Mouse (Mus musculus): ENCODE measurements around the gene Aldh6a1. TPM values are rescaled to one million over a fixed set of nuclear protein-coding genes. Genes with fewer than 3 reads are reported as not detected.

The Aldh6a1 gene
- polyA plus RNA-seq, 1 experiment from 2014 or later = 34.9 TPM

DNA sequence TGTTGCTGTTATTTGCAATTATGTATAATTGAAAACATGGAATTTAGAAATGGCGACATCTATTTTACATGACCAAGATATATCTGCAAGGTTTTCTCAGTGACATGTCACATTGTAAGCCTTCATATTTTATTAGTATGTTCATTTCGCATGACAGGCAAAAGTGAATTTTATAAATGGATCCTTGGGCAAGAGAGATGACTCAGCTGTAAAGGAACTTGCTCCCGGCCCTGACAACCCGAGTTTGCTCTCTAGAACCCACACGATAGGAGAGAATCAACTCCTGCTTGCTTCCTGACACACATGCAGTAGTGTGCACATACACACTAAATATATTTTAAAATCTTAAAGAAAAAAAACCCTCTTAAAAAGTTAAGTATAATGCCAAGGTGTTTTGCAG is 10.6 kb upstream of the Aldh6a1 start:
- H3K9ac ChIP-seq (ENCODE audit: low read depth, low read length) = no peak overlapping the region
- no peak overlapping the region for H3K4me2 ChIP-seq (ENCODE audit: low read depth, low read length)
- no peaks in the 10 kb centered on the region for H3K9me3 ChIP-seq (ENCODE audit: control insufficient read depth, low read length)
- 92% methylated on average over 5 of the region's 5 CpGs for WGBS
- no peak overlapping the region for H3K27ac ChIP-seq (ENCODE audit: low read length)
- peaks cover 7% of the 10 kb centered on the region; the same call in 1 of the 2 replicates for H3K36me3 ChIP-seq (ENCODE audit: control insufficient read depth, insufficient read depth, low read length)
- no peak for ATAC-seq
- H3K4me1 ChIP-seq (ENCODE audit: control insufficient read depth, insufficient read depth, low read length) = no peaks in the 10 kb centered on the region
- H3K27me3 ChIP-seq (replicated peaks; ENCODE audit: control insufficient read depth, insufficient read depth, low read length) = no peaks in the 10 kb centered on the region
- H3K4me3 ChIP-seq (ENCODE audit: low read length) = no peak overlapping the region

DNA sequence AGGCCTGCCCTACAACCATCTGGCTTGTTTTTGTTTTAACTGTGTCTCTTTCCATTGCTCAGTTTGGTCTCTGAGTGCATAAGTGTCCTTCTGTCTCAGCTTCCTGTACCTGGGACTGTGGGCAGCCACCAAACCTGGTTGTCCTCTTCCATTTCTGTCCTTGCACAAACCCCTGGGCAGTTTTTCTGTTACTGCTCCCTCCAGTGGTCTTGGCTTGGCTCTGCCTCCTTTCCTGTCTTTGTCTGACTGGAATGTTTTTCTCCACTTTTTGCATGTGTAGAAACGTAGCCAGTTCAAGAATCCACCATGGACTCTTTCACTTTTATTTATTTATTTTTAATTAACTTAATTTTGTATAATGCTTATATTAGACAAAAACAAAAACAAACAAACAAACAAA is 9.0 kb upstream of the Aldh6a1 start:
- H3K27me3 ChIP-seq (replicated peaks; ENCODE audit: control insufficient read depth, insufficient read depth, low read length) = no peaks in the 10 kb centered on the region
- no peaks in the 10 kb centered on the region for H3K4me1 ChIP-seq (ENCODE audit: control insufficient read depth, insufficient read depth, low read length)
- H3K9ac ChIP-seq (ENCODE audit: low read depth, low read length) = no peak overlapping the region
- H3K36me3 ChIP-seq (ENCODE audit: control insufficient read depth, insufficient read depth, low read length) = peaks cover 7% of the 10 kb centered on the region; the same call in 1 of the 2 replicates
- no peak for ATAC-seq
- 65% methylated on average over 1 of the region's 1 CpGs for WGBS
- no peak overlapping the region for H3K4me2 ChIP-seq (ENCODE audit: low read depth, low read length)
- H3K9me3 ChIP-seq (ENCODE audit: control insufficient read depth, low read length) = no peaks in the 10 kb centered on the region
- no peak overlapping the region for H3K4me3 ChIP-seq (ENCODE audit: low read length)
- no peak overlapping the region for H3K27ac ChIP-seq (ENCODE audit: low read length)

DNA sequence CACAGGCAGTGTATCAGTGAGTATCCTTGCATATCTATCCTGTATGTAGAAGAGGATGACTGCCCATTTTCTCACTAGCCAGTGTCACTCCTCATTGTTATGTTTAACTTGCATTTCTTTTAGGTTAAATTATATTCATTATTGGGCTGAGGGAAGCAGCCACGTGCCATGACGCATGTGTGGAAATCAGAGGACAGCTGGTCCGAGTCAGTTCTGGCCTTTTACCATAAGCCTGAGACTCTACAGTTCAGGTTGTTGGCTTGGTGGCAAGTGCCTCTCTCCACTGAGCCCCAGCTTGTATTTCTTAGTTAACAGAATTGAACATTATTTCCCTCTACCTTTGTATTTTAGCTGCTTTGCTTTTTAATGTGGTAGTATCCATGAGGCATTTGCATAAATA is 6.1 kb upstream of the Aldh6a1 start:
- Histone ChIP-seq H3K27ac (ENCODE audit: low read length) (no peak overlapping the region), H3K4me3 (ENCODE audit: low read length) (no peak overlapping the region), H3K9me3 (ENCODE audit: control insufficient read depth, low read length) (no peaks in the 10 kb centered on the region), H3K4me2 (ENCODE audit: low read depth, low read length) (no peak overlapping the region), H3K27me3 (replicated peaks; ENCODE audit: control insufficient read depth, insufficient read depth, low read length) (no peaks in the 10 kb centered on the region), H3K36me3 (ENCODE audit: control insufficient read depth, insufficient read depth, low read length) (peaks cover 7% of the 10 kb centered on the region; the same call in 1 of the 2 replicates), H3K4me1 (ENCODE audit: control insufficient read depth, insufficient read depth, low read length) (peaks cover 2% of the 10 kb centered on the region), H3K9ac (ENCODE audit: low read depth, low read length) (no peak overlapping the region)
- ATAC-seq = no peak
- 90% methylated on average over 3 of the region's 3 CpGs for WGBS

DNA sequence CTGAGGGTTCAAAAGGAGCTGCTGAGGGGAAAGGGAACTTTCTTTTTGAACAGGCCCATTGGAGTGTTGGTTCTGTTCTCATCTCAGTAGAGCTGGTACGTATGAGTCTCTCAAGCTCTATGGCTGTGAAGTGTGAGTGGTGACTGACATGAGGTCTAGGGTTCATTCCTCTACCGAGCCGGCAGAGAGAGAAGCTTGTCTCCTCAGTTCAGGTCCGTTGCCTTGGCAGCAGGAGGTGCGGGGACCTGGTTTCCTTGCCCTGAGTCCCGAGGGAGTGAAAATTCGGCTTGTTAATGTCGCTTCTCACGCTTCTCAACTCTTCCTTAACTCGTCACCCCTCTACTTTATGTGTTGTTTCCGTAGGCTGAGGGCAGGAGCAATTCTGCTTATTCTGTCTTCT is 997 bp upstream of the Aldh6a1 start:
- WGBS = 2% methylated on average over 11 of the region's 11 CpGs
- Histone ChIP-seq H3K4me3 (ENCODE audit: low read length) (peak overlapping the region; percentile 79), H3K27ac (ENCODE audit: low read length) (peak overlapping the region; percentile 73), H3K36me3 (ENCODE audit: control insufficient read depth, insufficient read depth, low read length) (no peaks in the 10 kb centered on the region), H3K9me3 (ENCODE audit: control insufficient read depth, low read length) (no peaks in the 10 kb centered on the region), H3K4me1 (ENCODE audit: control insufficient read depth, insufficient read depth, low read length) (peaks cover 8% of the 10 kb centered on the region), H3K9ac (ENCODE audit: low read depth, low read length) (peak overlapping the region; percentile 64), H3K4me2 (ENCODE audit: low read depth, low read length) (peak overlapping the region; percentile 99), H3K27me3 (replicated peaks; ENCODE audit: control insufficient read depth, insufficient read depth, low read length) (no peaks in the 10 kb centered on the region)
- ATAC-seq = no peak

DNA sequence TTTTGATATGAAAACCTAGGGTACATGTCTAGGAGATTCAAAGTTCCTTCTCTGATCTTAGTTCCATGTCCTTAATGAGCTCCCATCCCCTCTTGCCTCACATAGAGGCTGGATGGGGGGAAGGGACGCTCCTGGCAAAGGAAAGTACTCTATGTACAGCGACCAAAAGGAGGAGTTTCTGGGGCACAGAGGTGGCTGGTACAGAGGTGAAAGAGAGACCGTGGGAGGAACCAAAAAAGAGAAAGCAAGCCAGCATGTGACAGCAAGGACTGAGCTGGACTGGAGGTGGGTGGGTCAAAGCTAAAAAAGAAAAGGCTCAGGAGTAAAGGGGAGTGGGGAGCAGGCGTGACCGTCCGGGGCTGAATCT is 470 bp downstream of the Aldh6a1 start:
- Histone ChIP-seq H3K4me2 (ENCODE audit: low read depth, low read length) (peak overlapping the region; percentile 96), H3K4me3 (ENCODE audit: low read length) (peak overlapping the region; percentile 79), H3K36me3 (ENCODE audit: control insufficient read depth, insufficient read depth, low read length) (no peaks in the 10 kb centered on the region), H3K9ac (ENCODE audit: low read depth, low read length) (peak overlapping the region; percentile 76), H3K27me3 (replicated peaks; ENCODE audit: control insufficient read depth, insufficient read depth, low read length) (no peaks in the 10 kb centered on the region), H3K4me1 (ENCODE audit: control insufficient read depth, insufficient read depth, low read length) (peaks cover 8% of the 10 kb centered on the region), H3K9me3 (ENCODE audit: control insufficient read depth, low read length) (no peaks in the 10 kb centered on the region), H3K27ac (ENCODE audit: low read length) (peak overlapping the region; percentile 35)
- 0% methylated on average over 6 of the region's 6 CpGs for WGBS
- ATAC-seq = no peak; the same call in 1 of the 2 replicates

DNA sequence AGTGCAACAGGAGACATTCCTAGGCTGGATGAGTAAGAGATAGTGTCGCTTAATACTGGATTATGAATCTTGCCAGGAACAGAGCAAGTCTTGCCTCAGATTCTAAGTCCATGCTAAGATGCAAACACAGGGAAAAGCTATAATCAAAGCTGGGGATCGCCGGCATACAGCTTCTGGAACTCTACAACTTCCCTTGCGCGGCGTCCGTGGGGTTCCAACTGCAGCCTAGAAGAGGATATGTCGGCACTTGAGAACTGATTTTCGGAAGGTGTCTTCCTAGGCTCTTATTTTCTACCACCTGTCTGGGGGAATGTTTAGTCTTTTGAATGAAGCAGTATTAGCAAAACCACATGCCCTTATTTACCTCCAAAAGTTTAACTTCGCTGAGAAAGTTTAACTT is 917 bp downstream of the Aldh6a1 start:
- peak overlapping the region; percentile 79 for H3K4me3 ChIP-seq (ENCODE audit: low read length)
- no peaks in the 10 kb centered on the region for H3K9me3 ChIP-seq (ENCODE audit: control insufficient read depth, low read length)
- ATAC-seq = no peak
- no peaks in the 10 kb centered on the region for H3K36me3 ChIP-seq (ENCODE audit: control insufficient read depth, insufficient read depth, low read length)
- H3K27ac ChIP-seq (ENCODE audit: low read length) = no peak overlapping the region
- peak overlapping the region; percentile 96 for H3K4me2 ChIP-seq (ENCODE audit: low read depth, low read length)
- WGBS = 49% methylated on average over 10 of the region's 10 CpGs
- H3K9ac ChIP-seq (ENCODE audit: low read depth, low read length) = peak overlapping the region; percentile 76; the same call in 1 of the 2 replicates
- H3K4me1 ChIP-seq (ENCODE audit: control insufficient read depth, insufficient read depth, low read length) = peaks cover 8% of the 10 kb centered on the region
- H3K27me3 ChIP-seq (replicated peaks; ENCODE audit: control insufficient read depth, insufficient read depth, low read length) = no peaks in the 10 kb centered on the region

DNA sequence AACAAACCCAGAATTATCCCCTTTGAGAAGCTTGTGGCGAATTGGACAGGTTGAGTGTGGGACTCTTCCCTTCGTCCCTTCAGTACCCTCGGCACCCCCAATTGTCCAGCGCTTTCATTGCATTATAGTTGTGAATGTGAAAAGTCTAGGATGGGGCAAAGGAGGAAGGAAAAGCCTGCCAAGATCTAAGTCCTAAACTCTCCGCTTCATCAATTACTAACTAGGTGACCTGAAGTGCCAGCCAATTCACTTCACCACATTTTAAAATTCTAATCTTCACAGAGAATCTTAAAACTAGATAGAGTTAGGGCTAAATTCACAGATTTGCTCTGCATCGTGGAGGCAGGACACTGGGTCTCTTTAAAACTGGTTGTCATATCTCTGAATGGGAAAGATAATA is 2.6 kb downstream of the Aldh6a1 start:
- no peaks in the 10 kb centered on the region for H3K27me3 ChIP-seq (replicated peaks; ENCODE audit: control insufficient read depth, insufficient read depth, low read length)
- H3K27ac ChIP-seq (ENCODE audit: low read length) = no peak overlapping the region
- H3K4me3 ChIP-seq (ENCODE audit: low read length) = no peak overlapping the region
- H3K9ac ChIP-seq (ENCODE audit: low read depth, low read length) = no peak overlapping the region
- peaks cover 8% of the 10 kb centered on the region for H3K4me1 ChIP-seq (ENCODE audit: control insufficient read depth, insufficient read depth, low read length)
- WGBS = 87% methylated on average over 6 of the region's 6 CpGs
- H3K4me2 ChIP-seq (ENCODE audit: low read depth, low read length) = no peak overlapping the region
- no peak for ATAC-seq
- no peaks in the 10 kb centered on the region for H3K9me3 ChIP-seq (ENCODE audit: control insufficient read depth, low read length)
- no peaks in the 10 kb centered on the region for H3K36me3 ChIP-seq (ENCODE audit: control insufficient read depth, insufficient read depth, low read length)

DNA sequence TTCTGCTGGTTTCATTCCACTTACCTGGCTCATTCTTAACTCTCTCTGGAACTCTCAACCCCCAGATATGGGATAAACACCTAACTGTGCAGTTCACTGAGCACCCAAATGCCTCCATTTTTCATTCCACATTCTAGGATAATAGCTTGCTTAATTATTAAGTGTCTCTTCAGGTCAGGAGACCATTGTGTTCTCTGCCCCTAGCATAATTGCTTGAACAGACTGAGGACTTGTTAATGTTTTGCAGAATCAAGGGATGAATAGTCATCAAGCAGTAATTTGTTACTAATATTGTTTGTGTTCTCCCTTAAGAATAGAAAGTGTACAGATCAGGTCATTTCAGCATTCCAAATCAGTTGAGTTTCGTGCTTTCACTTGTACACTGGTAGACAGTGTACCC is 3.4 kb downstream of the Aldh6a1 start:
- Histone ChIP-seq H3K27me3 (replicated peaks; ENCODE audit: control insufficient read depth, insufficient read depth, low read length) (no peaks in the 10 kb centered on the region), H3K27ac (ENCODE audit: low read length) (no peak overlapping the region), H3K4me3 (ENCODE audit: low read length) (no peak overlapping the region), H3K4me1 (ENCODE audit: control insufficient read depth, insufficient read depth, low read length) (peaks cover 8% of the 10 kb centered on the region), H3K36me3 (ENCODE audit: control insufficient read depth, insufficient read depth, low read length) (no peaks in the 10 kb centered on the region), H3K9me3 (ENCODE audit: control insufficient read depth, low read length) (no peaks in the 10 kb centered on the region), H3K4me2 (ENCODE audit: low read depth, low read length) (no peak overlapping the region), H3K9ac (ENCODE audit: low read depth, low read length) (no peak overlapping the region)
- ATAC-seq = no peak
- WGBS = 79% methylated on average over 1 of the region's 1 CpGs

DNA sequence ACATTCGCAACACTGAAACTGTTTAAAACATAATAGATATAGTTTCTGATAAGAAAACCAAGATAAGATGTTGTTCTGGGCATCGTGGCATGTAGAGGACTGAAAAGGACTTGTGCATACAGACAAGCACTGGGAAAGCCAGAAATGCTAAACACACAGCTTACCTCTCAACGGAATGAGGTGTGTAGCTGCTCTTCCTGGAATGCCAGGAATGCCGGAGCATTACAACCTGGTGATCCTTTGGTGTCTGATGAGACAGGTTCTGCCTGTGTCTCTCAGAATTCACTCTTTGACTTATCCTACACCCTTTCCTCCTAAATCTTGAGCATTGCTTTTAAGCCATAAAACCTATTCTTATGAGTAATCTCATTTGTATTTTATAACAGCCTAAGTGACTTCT is 8.3 kb downstream of the Aldh6a1 start:
- ATAC-seq = no peak
- Histone ChIP-seq H3K4me1 (ENCODE audit: control insufficient read depth, insufficient read depth, low read length) (no peaks in the 10 kb centered on the region), H3K4me2 (ENCODE audit: low read depth, low read length) (no peak overlapping the region), H3K27ac (ENCODE audit: low read length) (no peak overlapping the region), H3K36me3 (ENCODE audit: control insufficient read depth, insufficient read depth, low read length) (no peaks in the 10 kb centered on the region), H3K9ac (ENCODE audit: low read depth, low read length) (no peak overlapping the region), H3K27me3 (replicated peaks; ENCODE audit: control insufficient read depth, insufficient read depth, low read length) (no peaks in the 10 kb centered on the region), H3K9me3 (ENCODE audit: control insufficient read depth, low read length) (no peaks in the 10 kb centered on the region), H3K4me3 (ENCODE audit: low read length) (no peak overlapping the region)
- WGBS = 63% methylated on average over 4 of the region's 4 CpGs

DNA sequence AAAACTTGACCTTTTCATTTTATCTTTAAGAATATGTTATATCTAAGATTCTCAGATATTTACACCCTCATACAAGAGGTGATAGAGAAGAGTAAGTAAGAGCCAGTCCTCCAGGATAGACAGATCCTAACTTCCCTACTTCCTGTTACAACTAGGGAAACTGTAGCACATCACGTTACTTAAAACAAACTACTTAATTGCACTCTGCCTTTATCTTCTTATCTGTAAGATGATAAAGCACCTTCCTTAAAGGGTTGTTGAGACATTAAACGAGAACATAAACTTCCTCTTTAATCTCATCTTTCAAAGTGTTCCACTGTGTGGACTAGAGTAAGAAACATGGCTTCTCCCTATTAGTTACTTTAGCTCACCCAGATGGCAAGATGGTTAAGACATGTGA is 12.1 kb downstream of the Aldh6a1 start:
- no peaks in the 10 kb centered on the region for H3K4me1 ChIP-seq (ENCODE audit: control insufficient read depth, insufficient read depth, low read length)
- no peaks in the 10 kb centered on the region for H3K36me3 ChIP-seq (ENCODE audit: control insufficient read depth, insufficient read depth, low read length)
- H3K27ac ChIP-seq (ENCODE audit: low read length) = no peak overlapping the region
- ATAC-seq = no peak
- H3K4me3 ChIP-seq (ENCODE audit: low read length) = no peak overlapping the region
- H3K4me2 ChIP-seq (ENCODE audit: low read depth, low read length) = no peak overlapping the region
- no peaks in the 10 kb centered on the region for H3K9me3 ChIP-seq (ENCODE audit: control insufficient read depth, low read length)
- H3K9ac ChIP-seq (ENCODE audit: low read depth, low read length) = no peak overlapping the region
- no peaks in the 10 kb centered on the region for H3K27me3 ChIP-seq (replicated peaks; ENCODE audit: control insufficient read depth, insufficient read depth, low read length)
- WGBS = 51% methylated on average over 2 of the region's 2 CpGs

Measured in intestine, embryonic 16.5 days (tissue).